Mouse (Mus musculus) mature B cell (primary cell): ENCODE results near the gene Rassf2.

Experiments used
- in situ Hi-C: fragments of 300-500 bp; cut with MboI; formaldehyde crosslinking; loops from 2 replicates; pipeline ENCODE4 v1.14.3; 2019

Gene Rassf2

GRCm38 (mm10) chr2:132029646-132030417 lies at the start of gene Rassf2:
Gene Rassf2, minus strand, starts transcription at chr2:132030258.
- in situ Hi-C loops: no loop called here

- in situ Hi-C loops: no loop called here
Measured at GRCm38 (mm10) chr2:132079139-132079538, 49.1 kb upstream of the Rassf2 start.

- in situ Hi-C loops: no loop called here
Measured at GRCm38 (mm10) chr2:132073052-132073451, 43.0 kb upstream of the Rassf2 start.

DNA sequence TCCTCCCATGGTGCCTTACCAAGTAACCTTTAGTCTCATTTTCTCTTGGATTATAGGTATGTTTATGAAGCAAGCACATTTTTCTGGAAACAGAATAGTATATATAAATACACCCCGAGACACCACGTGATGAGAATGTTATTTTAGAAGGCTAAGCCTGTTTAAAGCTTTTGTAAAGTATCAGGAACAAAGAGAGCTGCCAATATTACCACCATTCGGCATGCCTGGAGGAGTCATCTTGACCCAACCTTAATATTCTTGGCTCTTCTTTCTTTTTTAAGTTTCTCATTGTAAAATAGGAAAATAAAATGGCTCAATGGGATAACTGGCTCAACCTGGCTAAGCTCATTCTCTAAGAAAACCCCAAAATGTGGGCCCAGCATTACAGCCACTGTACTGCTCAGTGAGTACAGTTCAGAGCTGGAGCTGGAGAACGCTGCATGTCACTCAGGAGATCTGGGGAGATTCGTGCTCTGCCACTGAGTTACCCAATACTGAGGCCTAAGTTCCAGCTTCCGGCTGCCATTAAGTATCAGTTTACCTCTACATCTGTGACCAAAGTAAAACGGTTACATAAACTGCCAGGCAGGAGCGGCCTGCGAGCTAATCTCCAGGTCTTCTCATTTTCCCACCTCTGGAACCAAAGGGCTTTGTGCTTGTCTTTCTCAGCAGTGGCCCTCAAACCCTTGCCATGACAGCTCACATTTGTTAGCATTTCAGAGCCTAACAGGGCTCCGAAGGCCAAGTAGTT lies 40.1 kb upstream of the Rassf2 start:
- in situ Hi-C loops: no loop called here

- in situ Hi-C loops: no loop called here
Measured at GRCm38 (mm10) chr2:132064185-132064831, 34.2 kb upstream of the Rassf2 start.

DNA sequence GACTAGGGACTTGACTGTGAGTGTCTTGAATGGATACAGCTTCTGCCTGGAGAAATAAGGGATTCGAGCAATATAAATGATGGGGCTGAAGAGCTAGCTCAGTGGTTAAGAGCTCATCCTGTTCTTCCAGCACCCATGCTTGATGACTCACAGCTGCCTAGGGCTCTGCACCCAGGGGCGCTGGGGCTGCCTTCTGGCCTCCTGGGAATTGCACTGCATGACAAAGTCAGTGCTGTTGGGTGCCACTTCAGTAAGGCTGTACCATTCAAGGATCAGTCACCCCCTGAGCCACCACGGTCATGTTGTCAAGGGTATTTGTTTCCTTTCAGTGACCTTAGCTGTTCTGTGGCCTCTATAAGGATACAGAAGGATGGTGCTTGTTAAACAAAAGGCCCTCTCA lies 33.7 kb upstream of the Rassf2 start:
- in situ Hi-C loops: no loop called here

- in situ Hi-C loops: no loop called here
Measured at GRCm38 (mm10) chr2:132061884-132062283, 31.8 kb upstream of the Rassf2 start.

GRCm38 (mm10) chr2:132059919-132060318 lies 29.9 kb upstream of the Rassf2 start:
- in situ Hi-C loops: loop anchor here (5.0 kb wide), 1 partner anchor 78 kb away; no protein-coding TSS in a partner anchor

DNA sequence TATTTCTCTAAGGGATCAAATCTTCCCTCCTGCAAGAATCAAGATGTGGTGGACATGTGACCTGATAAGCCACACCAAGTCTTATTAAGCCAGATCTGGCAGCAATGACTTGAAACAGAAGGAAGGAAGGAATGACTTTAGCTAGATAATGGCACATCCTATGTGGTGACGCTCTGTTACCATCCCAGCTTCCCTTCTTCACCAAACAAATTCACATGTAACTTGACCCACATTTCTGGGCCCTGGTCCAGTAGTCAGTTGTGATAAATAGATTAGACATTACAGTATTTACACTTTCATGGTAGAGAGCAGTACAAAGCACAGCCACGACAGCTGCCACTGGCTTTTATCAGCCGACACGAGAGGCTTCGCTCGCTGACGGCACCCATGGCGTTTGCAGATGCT lies 25.3 kb upstream of the Rassf2 start:
- in situ Hi-C loops: loop anchor here (5.0 kb wide), 1 partner anchor 73 kb away; no protein-coding TSS in a partner anchor

GRCm38 (mm10) chr2:132053824-132054223 lies 23.8 kb upstream of the Rassf2 start:
- in situ Hi-C loops: no loop called here

DNA sequence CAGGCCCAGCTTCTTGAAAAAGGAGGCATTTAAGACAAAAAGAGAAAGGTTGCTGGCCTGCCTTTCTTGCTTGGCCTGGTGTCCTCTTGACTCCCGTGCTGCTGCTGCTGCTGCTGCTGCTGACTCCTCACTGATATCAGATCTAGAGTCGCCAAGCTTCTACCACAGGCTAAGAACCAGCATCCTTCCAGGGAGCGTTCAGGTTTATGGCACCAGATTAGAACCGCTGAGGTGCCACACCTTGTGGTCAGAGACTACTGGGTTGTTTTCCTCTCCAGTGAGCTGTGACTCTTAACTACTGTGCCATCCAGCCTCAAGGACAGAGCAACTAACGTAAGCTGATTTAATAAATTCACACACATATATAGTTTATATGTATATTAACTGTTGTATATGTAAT lies 21.7 kb upstream of the Rassf2 start:
- in situ Hi-C loops: no loop called here

GRCm38 (mm10) chr2:132049921-132050320 lies 19.9 kb upstream of the Rassf2 start:
- in situ Hi-C loops: no loop called here

GRCm38 (mm10) chr2:132049491-132049890 lies 19.4 kb upstream of the Rassf2 start:
- in situ Hi-C loops: no loop called here

DNA sequence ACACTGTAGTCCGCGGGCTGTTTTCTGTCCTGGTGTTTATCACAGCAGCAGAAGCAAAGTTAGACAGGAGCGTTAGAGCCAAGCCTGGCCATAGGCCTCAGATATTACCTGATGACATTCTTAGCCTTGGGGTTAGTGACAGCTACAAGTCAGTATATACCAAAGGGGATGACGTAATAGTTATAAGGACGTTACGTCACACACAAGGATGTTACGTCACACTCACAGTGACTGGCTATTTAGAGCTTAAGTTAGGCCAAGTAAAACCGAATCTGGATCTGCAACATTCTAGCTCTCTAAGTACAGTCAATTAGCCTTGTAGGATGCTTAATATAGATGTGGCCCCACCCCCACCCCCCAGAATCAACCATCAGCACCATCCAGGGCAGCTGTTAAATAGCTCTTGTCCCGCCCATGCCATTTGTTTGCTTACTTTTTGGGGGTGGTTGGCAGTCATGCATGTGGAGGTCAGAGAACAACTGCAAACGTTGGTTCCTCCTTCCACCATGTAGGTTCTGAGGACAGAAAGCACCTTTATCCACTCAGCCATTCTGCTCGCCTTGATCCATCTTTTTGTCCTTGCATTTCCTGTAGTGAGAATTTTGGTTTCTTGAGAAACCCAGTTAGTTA lies 18.2 kb upstream of the Rassf2 start:
- in situ Hi-C loops: no loop called here

GRCm38 (mm10) chr2:132047364-132047763 lies 17.3 kb upstream of the Rassf2 start:
- in situ Hi-C loops: no loop called here

- in situ Hi-C loops: no loop called here
Measured at GRCm38 (mm10) chr2:132046659-132047058, 16.6 kb upstream of the Rassf2 start.

- in situ Hi-C loops: no loop called here
Measured at GRCm38 (mm10) chr2:132044320-132045274, 14.5 kb upstream of the Rassf2 start.

- in situ Hi-C loops: no loop called here
Measured at GRCm38 (mm10) chr2:132043101-132043621, 13.1 kb upstream of the Rassf2 start.

DNA sequence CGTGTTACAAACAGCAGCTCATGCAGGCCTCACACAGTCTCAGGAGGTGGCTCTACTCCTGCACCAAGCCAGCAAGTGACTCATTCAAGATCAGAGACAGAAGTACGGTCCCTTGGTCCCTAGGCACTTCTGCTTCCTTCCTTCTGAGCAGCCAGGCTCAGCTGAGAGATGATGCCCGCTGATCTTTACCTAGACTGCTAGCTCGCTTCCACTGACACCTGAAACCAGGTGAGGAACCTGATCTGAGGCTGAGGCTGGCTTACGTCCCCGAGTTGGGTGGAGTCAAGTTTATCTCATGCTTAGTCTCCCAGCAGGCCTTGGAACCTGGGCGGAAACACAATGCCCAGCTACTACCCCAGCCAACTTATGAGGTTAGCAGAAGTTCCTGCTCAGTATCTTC lies 9.8 kb upstream of the Rassf2 start:
- in situ Hi-C loops: no loop called here

DNA sequence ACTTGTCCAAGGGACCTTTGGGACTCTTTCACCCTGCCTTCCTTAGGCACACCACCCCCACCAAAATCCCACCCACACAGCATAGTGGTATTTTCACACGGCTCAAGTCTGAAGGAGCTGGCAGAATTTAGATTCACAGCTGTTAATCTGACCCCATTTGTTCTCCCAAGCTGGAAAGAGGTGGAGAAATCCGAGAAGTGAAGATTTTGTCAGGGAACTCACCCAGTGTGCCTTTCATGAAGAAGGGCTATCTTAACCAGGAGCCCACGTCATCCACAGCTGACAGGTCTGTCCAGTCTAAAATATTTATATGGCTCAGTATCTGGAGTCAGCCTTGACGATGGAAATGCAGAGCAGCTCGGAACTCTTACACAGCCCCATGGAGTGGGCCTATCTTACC lies 6.3 kb upstream of the Rassf2 start:
- in situ Hi-C loops: no loop called here

- in situ Hi-C loops: no loop called here
Measured at GRCm38 (mm10) chr2:132035470-132035835, 5.4 kb upstream of the Rassf2 start.
